Mouse (Mus musculus): ENCODE measurements around the gene Zfp128. TPM values are rescaled to one million over a fixed set of nuclear protein-coding genes. Genes with fewer than 3 reads are reported as not detected.
A peak's percentile ranks its signal among the peaks of the same experiment; 100 is the strongest.
"Not testable (repeated sequence)": the region's sequence is repeated elsewhere in the genome, so short reads cannot be mapped to it uniquely, and the experiment has no call there.

The Zfp128 gene
- polyA plus RNA-seq, 1 experiment = 0.92 TPM

- H3K79me2 ChIP-seq (ENCODE audit: control insufficient read depth, insufficient read depth) = peaks cover 34% of the 10 kb centered on the region
- H3K27me3 ChIP-seq (ENCODE audit: control insufficient read depth, insufficient read depth, insufficient read length) = no peaks in the 10 kb centered on the region
- no peak overlapping the region for H3ac ChIP-seq (ENCODE audit: control insufficient read depth, insufficient read length, low read depth)
- no peak overlapping the region for H3K4me3 ChIP-seq (ENCODE audit: insufficient read depth, poor library complexity, severe bottlenecking)
- peaks cover 45% of the 10 kb centered on the region for H3K36me3 ChIP-seq (ENCODE audit: control insufficient read depth, insufficient read depth)
- peaks cover 31% of the 10 kb centered on the region for H3K79me3 ChIP-seq (ENCODE audit: low read depth)
- no peak for TF ChIP-seq CEBPB (IDR thresholded peaks at IDR 0.05; ENCODE audit: low read depth)
These were observed 45.3 kb downstream of the Zfp128 start for GRCm38 (mm10) chr7:12926316-12926715.

GRCm38 (mm10) chr7:12927191-12927680 lies 46.3 kb downstream of the Zfp128 start, which contains the start of gene Rnf225:
Rnf225 (plus strand) TSS chr7:12927416.
- TF ChIP-seq FOSL1 (IDR thresholded peaks at IDR 0.05; ENCODE audit: insufficient read depth, low read length, poor library complexity, severe bottlenecking) = no peak
- Histone ChIP-seq H3K36me3 (ENCODE audit: control insufficient read depth, insufficient read depth) (peaks cover 45% of the 10 kb centered on the region), H3K4me3 (ENCODE audit: insufficient read depth, poor library complexity, severe bottlenecking) (no peak within 1 kb of the TSS), H3K27me3 (ENCODE audit: control insufficient read depth, insufficient read depth, insufficient read length) (no peaks in the 10 kb centered on the region), H3ac (ENCODE audit: control insufficient read depth, insufficient read length, low read depth) (no peak within 1 kb of the TSS), H3K79me2 (ENCODE audit: control insufficient read depth, insufficient read depth) (peaks cover 32% of the 10 kb centered on the region), H3K79me3 (ENCODE audit: low read depth) (peaks cover 30% of the 10 kb centered on the region)

GRCm38 (mm10) chr7:12927693-12928589 lies 47.0 kb downstream of the Zfp128 start:
- TF ChIP-seq FOSL1 (IDR thresholded peaks at IDR 0.05; ENCODE audit: insufficient read depth, low read length, poor library complexity, severe bottlenecking) = no peak
- TF ChIP-seq USF1 (IDR thresholded peaks at IDR 0.05; ENCODE audit: low read depth) = no peak
- TF ChIP-seq MAX (IDR thresholded peaks at IDR 0.05) = no peak
- TF ChIP-seq MYOG (IDR thresholded peaks at IDR 0.05; ENCODE audit: control insufficient read depth, extremely low read depth, insufficient read length) = peak; percentile 92
- TF ChIP-seq MYOD1 (IDR thresholded peaks at IDR 0.05; ENCODE audit: control insufficient read depth, insufficient read length, low read depth) = no peak
- no peaks in the 10 kb centered on the region for H3K27me3 ChIP-seq (ENCODE audit: control insufficient read depth, insufficient read depth, insufficient read length)
- H3K36me3 ChIP-seq (ENCODE audit: control insufficient read depth, insufficient read depth) = peaks cover 40% of the 10 kb centered on the region
- no peak overlapping the region for H3ac ChIP-seq (ENCODE audit: control insufficient read depth, insufficient read length, low read depth)
- H3K79me3 ChIP-seq (ENCODE audit: low read depth) = peaks cover 23% of the 10 kb centered on the region
- H3K79me2 ChIP-seq (ENCODE audit: control insufficient read depth, insufficient read depth) = peaks cover 25% of the 10 kb centered on the region
- no peak overlapping the region for H3K4me3 ChIP-seq (ENCODE audit: insufficient read depth, poor library complexity, severe bottlenecking)

GRCm38 (mm10) chr7:12933615-12934140 lies 52.7 kb downstream of the Zfp128 start:
- H3K27me3 ChIP-seq (ENCODE audit: control insufficient read depth, insufficient read depth, insufficient read length) = no peaks in the 10 kb centered on the region
- no peak overlapping the region for H3ac ChIP-seq (ENCODE audit: control insufficient read depth, insufficient read length, low read depth)
- no peaks in the 10 kb centered on the region for H3K79me2 ChIP-seq (ENCODE audit: control insufficient read depth, insufficient read depth)
- no peaks in the 10 kb centered on the region for H3K79me3 ChIP-seq (ENCODE audit: low read depth)
- H3K36me3 ChIP-seq (ENCODE audit: control insufficient read depth, insufficient read depth) = no peaks in the 10 kb centered on the region
- H3K4me3 ChIP-seq (ENCODE audit: insufficient read depth, poor library complexity, severe bottlenecking) = no peak overlapping the region
- TF ChIP-seq CEBPB (IDR thresholded peaks at IDR 0.05; ENCODE audit: low read depth) (no peak), CTCF (IDR thresholded peaks at IDR 0.05; ENCODE audit: control insufficient read depth, insufficient read depth, insufficient read length) (no peak), MYOG (IDR thresholded peaks at IDR 0.05; ENCODE audit: control insufficient read depth, extremely low read depth, insufficient read length) (no peak), USF1 (IDR thresholded peaks at IDR 0.05; ENCODE audit: low read depth) (no peak), MYOD1 (IDR thresholded peaks at IDR 0.05; ENCODE audit: control insufficient read depth, insufficient read length, low read depth) (no peak), FOSL1 (IDR thresholded peaks at IDR 0.05; ENCODE audit: insufficient read depth, low read length, poor library complexity, severe bottlenecking) (no peak), MAX (IDR thresholded peaks at IDR 0.05) (no peak)

GRCm38 (mm10) chr7:12934808-12935207 lies 53.8 kb downstream of the Zfp128 start:
- Histone ChIP-seq H3K4me3 (ENCODE audit: insufficient read depth, poor library complexity, severe bottlenecking) (no peak overlapping the region), H3K79me2 (ENCODE audit: control insufficient read depth, insufficient read depth) (no peaks in the 10 kb centered on the region), H3ac (ENCODE audit: control insufficient read depth, insufficient read length, low read depth) (no peak overlapping the region), H3K27me3 (ENCODE audit: control insufficient read depth, insufficient read depth, insufficient read length) (no peaks in the 10 kb centered on the region), H3K36me3 (ENCODE audit: control insufficient read depth, insufficient read depth) (no peaks in the 10 kb centered on the region), H3K79me3 (ENCODE audit: low read depth) (no peaks in the 10 kb centered on the region)
- TF ChIP-seq CEBPB (IDR thresholded peaks at IDR 0.05; ENCODE audit: low read depth) (no peak), USF1 (IDR thresholded peaks at IDR 0.05; ENCODE audit: low read depth) (no peak), MYOD1 (IDR thresholded peaks at IDR 0.05; ENCODE audit: control insufficient read depth, insufficient read length, low read depth) (no peak), CTCF (IDR thresholded peaks at IDR 0.05; ENCODE audit: control insufficient read depth, insufficient read depth, insufficient read length) (no peak), FOSL1 (IDR thresholded peaks at IDR 0.05; ENCODE audit: insufficient read depth, low read length, poor library complexity, severe bottlenecking) (no peak), MYOG (IDR thresholded peaks at IDR 0.05; ENCODE audit: control insufficient read depth, extremely low read depth, insufficient read length) (no peak), MAX (IDR thresholded peaks at IDR 0.05) (no peak)

GRCm38 (mm10) chr7:12937254-12937803 lies 56.4 kb downstream of the Zfp128 start:
- H3K27me3 ChIP-seq (ENCODE audit: control insufficient read depth, insufficient read depth, insufficient read length); H3ac ChIP-seq (ENCODE audit: control insufficient read depth, insufficient read length, low read depth); H3K79me2 ChIP-seq (ENCODE audit: control insufficient read depth, insufficient read depth): not testable (repeated sequence)

More at GRCm38 (mm10) chr7:12937254-12937803, 56.4 kb downstream of the Zfp128 start:
- not testable (repeated sequence) for H3K79me3 ChIP-seq (ENCODE audit: low read depth); H3K4me3 ChIP-seq (ENCODE audit: insufficient read depth, poor library complexity, severe bottlenecking); H3K36me3 ChIP-seq (ENCODE audit: control insufficient read depth, insufficient read depth)

Data from C2C12 (cell line).